Mouse (Mus musculus) brain, embryonic 18.5 days (tissue): ENCODE results near the gene Alox5ap.

Experiments
- DNase-seq: peaks from one replicate; pipeline ENCODE4 v3.0.0-alpha.2; 2012; ENCODE audit warnings: low read depth, low spot score

The Alox5ap gene

DNA sequence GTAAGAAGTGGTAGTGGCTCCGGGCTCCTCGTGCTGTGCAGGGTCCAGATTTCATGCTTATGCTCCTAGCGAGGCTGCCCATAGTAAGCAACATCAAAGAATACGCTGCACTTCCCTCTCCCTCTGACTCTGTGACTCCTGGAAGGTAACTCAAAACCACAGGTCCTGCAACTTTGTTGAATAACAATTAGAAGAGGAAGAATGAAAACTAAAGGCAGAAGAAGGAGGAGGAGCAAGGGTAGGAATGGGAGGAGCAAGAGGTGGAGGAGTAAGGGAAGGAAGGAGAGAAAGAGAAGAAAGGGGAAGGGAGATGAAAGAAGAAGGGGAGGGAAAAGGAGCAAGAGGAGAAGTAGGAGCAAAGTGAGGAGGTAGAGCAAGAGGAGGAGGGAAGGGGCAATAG is at the start of gene Alox5ap:
Gene Alox5ap (plus strand): TSS at position 363 of the 400 bp plus-strand sequence.
- DNase-seq: no peak

DNA sequence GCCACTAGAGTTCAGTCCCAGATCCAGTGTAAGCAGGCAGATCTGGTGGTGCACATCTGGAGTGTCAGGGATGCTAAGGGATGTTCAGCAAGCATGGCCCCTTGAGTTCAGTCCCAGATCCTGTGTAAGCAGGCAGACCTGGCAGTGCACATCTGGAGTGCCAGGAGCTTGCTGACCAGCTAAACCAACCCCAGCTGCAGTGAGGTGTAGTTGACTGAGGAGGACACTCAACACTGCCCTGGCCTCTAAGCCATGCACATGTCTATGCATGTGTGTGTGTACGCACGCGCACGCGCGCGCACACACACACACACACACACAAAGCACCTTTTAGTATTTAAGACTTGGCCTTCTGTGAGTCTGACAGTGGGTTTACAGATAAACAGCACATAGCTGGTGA is 49.0 kb upstream of the Alox5ap start:
- no peak for DNase-seq

DNA sequence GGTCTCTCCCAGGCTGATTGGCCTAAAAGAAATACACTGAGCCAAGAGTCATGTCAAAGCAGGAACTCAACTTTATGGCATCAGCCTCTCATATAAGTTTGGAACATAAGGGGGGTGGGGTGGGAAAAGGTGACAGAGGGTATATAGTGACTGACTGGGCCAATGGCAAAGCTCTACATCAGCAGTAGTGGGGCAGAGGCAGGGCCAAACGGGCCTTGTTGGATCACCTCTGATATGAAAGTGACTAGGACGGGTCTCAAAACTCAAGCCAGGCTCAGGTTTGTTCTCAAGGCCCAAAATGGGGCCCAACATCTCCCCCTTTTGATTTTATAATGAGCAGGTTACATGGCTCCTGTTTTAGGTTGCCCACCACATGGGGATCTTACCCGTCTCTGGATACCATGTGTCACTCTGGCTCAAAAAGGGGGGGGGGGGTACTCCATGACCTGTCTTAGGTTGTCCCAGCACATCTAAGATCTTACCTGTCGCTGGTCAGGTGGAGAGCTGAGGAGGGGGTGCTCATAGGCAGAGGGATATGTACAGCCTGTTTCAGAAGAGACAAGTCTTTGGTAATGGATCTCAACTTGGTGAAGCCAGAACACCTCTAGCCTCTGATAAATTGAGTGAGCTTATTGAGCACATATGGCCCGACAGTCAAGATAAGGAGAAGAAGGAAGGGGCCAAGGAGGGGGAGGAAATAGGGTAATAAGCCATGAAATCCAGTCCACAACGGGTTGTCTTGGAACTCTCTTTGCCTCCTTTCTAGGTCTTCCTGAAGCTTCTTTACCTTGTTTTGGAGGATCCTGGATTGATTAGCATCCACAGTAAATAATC is 46.8 kb upstream of the Alox5ap start:
- DNase-seq: no peak

DNA sequence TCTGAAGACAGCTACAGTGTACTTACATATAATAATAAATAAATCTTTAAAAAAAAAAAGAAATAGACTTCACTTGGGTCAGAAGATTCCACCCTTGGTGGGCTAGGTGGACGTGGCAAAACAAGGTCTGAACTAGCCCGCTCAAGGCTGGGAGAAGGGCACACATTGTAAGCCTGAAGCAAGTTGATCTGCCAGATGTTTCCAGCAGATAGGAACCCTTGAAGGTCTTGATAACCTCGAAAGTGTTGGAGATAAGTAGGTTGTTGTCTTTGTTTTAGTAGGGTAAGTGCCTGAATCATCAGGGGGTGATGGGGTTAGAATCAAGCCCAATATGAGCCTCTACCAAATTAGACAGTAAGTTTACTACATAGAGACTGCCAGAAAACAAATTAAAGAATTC is 45.1 kb upstream of the Alox5ap start:
- no peak for DNase-seq

DNA sequence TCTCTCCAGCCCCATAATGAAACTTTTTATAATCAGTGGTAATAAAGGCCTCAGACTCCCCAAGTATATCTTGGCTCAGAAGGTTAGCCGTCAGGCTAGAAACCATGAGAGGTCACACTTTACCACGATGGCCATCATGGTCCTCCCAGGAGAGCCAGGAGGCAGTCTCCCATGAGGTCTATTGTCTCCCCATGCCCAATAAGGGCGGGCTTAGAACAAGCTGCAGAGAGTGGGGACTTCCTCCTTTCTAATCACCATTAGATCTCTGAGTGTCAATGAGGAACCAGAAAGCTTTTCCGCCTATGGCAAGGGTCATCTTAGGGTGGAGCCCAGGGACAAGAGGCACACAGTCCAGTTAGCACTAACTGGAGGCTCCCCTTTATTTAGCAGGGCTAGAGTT is 43.2 kb upstream of the Alox5ap start:
- DNase-seq: no peak

DNA sequence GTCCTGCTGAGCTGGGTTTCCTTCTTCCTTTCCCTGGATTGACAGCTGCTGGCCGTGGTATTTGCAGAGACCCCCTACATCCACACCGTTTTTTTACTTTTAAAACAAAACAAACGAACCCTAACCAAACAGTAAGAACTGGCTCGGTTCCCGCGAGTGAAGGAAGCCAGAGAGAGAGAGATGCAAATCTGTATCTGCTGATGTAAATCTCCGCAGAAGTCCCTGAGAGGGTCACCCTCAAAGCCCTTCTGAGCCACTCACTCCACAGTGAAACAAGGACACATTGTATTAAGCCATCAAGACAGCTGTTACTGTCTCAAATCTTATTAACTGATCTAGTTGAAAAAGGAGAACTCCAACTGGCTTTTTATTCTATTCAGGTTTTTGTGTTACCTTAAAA is 39.9 kb upstream of the Alox5ap start:
- no peak for DNase-seq

DNA sequence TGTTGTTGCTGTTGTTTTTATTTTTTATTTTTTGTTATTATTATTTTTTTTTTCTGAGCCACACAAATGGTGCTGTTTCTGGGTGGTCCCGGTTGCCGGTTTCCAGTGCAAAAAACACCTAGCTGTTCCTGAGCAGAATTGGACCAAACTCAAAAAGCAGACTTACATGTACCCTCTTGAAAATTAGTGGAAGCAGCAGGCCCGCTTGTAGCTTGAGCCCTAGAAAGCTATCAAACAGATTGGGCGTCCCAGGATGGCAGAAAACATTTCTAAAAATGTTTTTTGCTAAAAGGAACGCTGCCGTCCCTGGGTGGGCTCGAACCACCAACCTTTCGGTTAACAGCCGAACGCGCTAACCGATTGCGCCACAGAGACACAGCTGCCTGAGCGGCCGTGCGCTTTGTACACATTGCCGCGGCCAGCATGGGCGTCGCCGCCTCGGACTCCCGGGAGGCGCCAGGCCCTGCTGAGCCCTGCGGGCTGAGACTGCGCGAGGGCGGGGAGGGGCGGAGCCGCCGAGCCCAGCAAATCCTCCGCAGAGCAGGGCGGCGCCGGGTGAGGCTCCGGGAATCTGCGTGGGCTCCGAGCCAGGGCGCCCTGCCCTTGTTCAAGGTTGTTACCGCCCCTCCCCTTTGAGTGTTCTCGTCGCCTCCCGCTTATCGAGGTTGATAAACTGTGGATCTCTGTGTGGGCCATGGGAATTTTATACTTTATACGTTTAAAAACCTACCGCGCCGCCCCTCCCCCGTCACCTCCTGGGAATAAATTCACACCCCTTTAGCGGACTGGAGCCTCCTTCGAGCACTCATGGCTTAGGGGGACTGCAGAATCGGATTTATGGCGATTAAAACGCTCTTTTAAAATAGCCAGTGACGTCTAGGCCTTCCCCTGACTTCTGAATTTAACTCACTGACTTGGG is 35.6 kb upstream of the Alox5ap start:
- peak; percentile 79 for DNase-seq

DNA sequence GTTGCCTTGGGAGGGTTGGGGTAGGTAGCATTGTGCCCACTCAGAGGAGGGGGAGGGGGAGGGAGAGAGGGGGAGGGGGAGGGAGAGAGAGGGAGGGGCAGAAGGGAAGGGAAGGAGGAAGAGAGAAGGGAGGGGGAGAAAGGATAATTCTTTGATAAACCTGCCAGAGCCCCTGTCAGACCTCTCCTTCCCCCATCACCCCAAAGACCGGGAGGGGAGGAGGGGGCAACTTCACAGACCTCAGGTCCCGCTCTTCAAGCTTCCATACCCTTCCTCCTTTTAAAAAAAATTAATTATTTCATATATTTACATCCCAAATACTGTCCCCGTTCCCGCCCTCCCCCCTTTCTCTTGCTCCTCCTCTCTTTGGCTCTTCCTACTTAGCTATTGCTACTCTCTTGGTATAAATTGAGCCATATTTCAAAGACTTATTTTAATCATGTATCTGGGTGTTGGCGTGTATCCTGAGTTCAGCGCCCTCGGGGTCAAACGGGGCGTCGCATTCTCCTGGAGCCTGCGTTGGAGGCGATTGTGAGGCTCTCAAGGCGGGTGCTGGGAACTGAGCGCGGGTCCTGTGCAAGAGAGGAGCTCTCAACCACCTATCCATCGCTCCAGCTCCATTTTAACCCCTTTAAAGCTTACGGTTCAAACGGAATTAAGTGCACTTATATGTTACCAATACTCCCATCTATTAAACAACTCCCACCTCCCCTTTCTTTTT is 34.8 kb upstream of the Alox5ap start:
- DNase-seq: no peak

DNA sequence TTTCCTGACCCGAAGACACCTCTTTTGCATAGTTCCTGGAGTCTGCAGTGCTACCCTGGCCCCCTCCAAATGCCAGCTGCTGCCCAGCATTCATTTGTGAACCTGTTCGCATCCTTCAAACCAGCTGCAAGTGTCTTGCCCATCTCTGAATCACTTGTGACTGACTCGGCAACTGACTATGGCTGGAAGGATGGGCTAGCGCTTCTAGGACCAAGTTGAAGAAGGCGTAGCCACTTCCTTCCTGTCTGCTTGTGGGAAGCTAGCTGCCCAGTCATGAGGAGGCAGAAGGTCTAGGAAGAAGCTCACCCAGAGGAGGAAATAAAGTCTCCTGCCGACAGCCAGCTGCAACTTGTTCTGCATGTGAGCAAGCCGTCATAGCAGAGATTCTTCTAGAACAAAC is 29.6 kb upstream of the Alox5ap start:
- no peak for DNase-seq

DNA sequence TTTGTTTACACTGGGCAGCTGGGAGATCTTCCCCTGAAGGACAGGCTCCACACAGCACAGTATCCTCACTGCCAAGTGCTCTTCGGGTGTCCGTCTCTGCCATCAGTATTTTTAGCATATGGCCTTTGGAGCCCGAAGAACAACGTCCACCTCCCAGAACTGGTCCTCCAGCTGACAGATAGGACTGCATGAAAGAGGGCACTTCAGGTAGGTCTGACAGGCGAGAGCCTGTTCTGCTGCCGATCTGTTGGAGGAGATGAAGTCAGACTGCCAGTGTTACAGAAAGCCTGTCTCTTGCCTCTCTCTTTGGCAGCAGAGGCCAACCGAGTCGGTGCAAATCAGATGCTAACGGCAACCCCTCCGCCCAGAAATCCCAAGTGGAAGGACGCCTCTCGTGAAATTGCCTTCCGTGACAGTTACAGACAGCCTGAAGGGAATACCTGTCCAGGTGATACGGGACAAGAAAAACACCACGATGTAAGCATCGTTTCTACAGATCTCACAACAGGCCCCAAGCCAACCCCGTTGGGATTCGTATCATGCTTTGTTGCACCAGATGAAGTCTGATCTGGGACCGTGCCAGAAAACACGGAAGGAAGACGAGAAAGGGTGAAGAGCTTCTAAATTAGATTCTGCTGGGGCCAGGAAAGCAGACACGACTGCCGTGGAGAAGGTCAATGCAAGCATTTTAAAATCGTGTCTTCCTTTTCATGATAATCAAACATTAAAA is 27.2 kb upstream of the Alox5ap start:
- no peak for DNase-seq

DNA sequence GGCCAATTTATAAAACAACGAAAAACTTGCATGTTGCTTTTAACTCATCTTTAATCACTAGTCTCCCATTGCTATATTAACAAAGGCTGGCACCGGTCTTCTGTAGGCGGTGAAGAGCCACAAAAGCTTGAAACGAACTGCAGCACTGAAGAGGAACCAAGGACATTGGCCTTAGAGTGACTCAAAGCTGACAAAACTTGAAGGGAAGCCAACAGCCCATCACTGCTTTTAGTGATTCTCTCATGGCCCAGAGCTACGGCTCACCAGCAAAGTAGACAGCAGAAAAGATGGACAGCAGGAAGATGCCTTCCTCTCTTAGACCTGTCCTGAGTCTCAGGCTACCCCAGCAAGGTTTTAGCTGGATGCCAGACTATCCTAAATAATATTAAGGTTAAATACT is 22.1 kb upstream of the Alox5ap start:
- no peak for DNase-seq

DNA sequence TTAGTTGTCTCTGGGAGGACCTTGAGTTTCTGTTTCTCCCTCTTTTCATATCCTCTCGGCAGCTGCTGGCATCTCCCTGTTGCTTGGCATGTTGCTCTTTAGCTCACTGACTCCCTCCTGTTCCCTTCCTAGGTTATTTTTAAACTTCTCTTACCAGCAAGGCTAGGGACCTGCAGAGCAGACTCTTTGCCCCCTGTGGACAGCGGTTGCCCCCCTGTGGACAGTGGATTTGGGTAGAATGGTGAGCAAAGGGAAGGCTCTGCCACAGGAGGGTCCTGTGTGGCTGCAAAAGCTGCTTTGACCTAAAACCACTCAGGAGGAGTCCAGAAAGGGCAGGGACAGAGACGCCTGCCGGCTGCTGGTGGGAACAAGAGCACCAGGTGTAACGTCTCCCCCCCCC is 21.5 kb upstream of the Alox5ap start:
- no peak for DNase-seq

DNA sequence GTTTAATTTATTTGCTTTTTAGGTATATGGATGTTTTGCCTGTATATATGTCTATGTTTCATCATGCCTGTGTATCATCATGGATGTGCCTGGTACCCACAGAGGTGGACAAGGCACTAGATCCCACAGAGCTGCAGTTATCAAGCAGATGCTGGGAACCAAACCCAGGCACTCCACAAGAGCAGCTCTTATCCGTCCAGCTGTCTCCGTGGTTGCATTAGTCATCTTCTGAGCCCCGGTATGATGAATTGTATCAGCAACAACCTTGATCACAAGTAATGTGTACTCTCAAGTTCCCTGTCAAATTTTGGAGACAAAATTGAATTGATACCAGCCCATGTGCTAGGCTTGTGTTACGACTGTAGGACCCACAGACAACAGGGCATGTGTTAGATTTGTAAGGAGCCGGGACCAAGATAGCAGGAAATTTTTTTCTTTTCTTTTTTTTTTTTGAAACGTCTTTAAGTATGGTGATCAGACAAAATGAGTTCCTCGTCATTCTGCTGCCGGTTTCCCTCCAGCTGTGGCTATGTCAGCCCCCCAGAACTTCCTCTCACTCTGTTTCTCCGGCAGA is 19.1 kb upstream of the Alox5ap start:
- DNase-seq: no peak

DNA sequence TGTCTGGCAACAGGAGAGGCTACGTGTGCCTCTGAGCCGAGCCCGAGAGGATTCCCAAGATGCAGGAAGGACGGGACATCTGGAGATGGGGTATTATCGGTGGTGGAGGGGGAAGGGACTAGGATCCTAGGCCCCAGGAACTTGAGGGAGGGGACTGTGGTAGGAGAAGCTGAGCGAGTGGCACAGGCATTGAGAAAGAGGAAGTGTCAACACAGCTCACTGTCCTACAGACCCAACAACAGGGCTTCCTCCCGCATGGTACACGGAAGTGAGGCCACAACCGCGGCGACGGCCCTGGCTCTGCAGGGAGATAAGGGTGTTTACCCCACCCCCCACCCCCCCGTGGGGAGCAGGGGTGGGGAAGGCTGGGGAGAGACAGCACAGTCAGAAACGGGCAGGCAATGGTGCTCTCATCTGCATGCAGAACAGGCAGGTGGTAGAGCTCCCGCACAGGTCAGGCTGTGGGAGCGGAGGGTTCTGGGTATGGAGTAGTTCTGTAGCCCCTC is 18.5 kb upstream of the Alox5ap start:
- DNase-seq: no peak

DNA sequence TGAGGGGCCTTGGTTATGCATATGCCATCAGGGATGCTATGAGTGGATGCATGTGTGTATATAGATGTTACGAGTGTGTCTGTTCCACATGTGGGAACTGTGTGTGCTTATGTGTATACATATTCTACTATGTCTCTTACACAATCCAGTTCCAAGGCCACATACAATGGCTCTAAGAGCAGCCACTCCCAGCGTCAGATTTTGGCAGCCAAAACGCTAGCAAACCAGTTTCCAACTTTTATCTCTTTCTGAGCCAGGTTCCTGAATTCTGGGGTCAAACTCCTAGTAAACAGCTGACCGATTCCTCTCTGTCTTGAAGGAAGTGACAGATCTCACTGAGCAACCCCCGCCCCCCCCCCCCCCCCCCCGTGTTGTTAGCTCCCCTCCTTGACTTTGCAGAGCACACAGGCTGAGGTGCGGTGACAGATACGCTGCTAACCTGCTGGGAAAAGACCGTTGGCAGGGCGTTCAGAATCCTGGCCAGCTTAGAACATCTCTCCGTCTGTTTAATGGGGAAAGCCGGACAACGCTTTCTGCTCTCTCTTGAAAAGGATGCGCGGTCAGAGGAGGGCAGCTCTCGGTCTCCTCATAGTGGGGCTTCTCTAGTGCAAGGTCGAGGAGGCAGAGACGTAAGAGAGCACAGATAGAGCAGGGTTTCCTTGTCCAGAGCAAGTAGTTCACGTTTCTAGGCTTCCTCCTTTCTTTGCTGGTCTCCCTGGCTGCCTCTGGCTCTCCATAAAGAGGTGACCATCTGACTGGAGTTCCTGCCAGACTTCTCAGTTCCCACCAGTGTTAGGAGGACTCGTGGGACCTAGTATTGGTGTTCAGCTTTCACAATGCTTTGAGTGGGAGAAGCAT is 17.3 kb upstream of the Alox5ap start:
- DNase-seq: no peak

DNA sequence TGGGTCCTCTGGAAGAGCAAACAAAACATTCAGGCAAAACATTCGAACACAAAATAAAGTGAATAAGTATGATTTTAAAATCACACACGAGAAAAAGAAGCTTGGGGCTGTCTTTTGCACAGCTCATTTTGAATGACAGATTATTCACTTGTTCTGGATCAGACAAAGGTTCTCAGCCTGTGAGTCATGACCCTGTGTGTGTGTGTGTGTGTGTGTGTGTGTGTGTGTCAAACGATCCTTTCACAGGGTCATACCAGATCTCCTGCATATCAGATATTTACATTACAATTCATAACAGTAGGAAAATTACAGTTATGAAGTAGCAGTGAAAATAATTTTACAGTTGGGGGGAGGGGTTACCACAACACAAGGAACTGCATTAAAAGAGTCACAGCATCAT is 12.3 kb upstream of the Alox5ap start:
- no peak for DNase-seq

DNA sequence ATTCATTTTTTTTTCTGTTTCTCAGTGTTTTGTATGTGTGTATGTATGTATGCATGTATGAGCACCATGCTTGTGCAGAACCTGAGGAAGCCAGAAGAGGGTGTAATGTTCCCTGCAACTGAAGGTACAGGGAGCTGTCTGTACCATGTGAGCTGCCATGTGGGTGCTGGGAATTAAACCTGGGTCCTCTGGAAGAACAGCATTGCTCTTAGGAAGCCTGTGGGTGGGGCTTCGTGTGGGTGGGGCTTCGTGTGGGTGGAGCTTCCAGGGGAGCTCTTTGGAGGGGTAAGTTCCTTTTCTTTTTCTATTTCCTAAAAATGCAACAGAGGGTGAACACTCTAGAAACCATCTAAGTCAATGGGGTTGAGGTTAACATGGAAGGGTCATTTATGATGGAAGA is 11.1 kb upstream of the Alox5ap start:
- DNase-seq: no peak

DNA sequence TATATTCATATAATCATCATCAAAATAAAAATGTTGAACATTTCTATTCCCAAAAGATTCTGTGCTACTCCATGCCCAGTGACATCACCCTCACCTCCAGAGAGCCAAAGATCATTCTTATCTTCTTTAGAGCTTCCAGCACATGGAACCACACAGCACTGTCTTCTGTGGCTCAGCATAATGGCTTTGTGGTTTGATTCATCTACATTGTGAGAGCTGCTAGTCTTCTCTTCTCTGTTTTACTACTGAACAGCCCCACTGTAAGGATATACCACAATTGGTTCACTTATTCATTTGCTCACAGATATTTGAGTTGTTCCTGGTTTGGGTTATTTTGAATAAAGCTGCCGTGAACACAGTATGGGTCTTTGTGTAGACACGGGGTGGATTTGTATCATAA is 9.0 kb upstream of the Alox5ap start:
- no peak for DNase-seq

DNA sequence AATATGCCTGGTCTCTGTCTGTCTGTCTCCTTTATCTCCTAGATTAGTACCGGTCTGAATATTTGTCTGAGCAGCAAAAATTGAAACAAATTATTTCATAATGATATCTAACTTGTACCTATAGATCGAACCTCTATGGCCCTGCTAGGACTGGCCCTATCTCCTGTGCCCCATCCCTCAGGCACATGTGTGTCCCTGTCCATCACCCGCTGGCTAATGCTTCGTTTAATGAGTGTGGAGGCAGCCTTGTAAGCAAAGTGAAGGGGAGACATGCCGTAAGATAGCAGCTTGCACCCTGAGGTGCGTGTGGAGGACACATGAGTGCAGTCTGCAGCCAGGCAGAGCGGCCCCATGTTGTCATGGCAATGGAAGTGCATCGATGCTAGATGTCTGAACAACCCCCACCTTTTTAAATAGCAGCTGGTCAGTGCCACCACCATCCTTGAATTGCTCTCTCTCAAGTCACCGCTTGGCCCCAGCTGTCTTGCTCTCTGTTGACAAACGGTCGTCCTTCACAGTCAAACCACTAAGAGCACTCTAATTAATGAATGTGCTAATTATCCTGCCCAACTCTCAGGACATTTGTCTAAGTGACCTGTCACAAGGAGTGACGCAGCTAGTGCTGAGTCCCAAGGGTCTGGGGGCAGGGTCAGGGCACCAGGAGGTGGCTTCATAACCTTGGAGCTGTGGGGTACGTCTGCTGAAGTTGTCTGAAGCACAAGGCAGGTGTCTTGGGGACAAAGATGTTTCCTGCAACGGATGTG is 6.9 kb upstream of the Alox5ap start:
- DNase-seq: no peak
